Mouse (Mus musculus): ENCODE results near the gene Slco4c1. TPM values are rescaled to one million over a fixed set of nuclear protein-coding genes. Genes with fewer than 3 reads are reported as not detected.

The Slco4c1 gene
- polyA plus RNA-seq (2014; fragmentation: Nextera tagmentation; extraction: Ambion mirVana): not detected in 2 replicates

DNA sequence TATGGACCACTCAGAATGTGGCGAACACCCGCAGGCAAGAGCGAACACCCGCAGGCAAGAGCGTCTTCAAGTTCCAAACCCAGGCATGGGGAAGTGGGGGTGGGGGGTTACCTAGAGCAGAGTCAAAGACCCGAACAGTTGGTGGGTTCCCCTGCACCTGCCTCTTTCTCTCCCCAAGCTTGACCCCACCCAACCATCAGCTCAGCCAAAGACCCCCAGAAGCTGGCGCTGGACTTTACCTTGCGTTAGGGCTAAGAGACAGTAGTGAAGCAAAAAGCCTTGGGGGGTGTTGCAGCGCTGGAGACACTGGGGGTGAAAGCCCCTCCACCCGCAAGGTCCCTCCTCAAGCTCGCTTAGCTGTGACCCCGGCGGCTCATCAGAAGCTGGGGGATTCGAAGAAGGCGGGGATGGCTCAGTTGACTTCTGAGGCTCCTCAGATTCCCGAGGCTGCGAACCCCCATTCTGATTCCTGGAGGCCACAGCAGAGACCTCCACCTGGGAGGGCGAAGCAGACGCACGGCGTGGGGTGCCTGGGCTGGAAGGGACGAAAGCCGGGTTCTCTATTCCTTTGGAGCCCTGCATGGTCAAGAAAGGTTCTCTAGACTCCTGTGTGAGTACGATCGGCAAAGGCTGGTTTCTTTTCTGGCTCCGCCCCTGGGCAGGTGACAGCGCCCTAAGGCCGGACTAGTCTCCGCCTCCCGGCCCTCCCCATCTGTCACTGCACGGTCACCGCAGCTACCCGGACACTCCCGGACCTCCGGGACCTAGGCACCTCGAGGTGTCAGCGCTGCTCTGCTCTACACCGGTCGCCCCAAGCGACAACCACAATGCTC, at the start of gene Slco4c1:
Gene Slco4c1 (minus strand): TSS at position 644 of the 833 bp plus-strand sequence.
- Histone ChIP-seq H3K9me3 (ENCODE audit: control insufficient read depth, low read length) (no peaks in the 10 kb centered on the region), H3K27me3 (ENCODE audit: control insufficient read depth, insufficient read depth, low read length) (no peaks in the 10 kb centered on the region), H3K4me2 (replicated peaks; ENCODE audit: low read depth, low read length) (peak within 1 kb of the TSS; percentile 91), H3K4me3 (ENCODE audit: low read depth, low read length) (peak within 1 kb of the TSS; percentile 43), H3K9ac (ENCODE audit: low read depth, low read length) (peak within 1 kb of the TSS; percentile 20), H3K4me1 (replicated peaks; ENCODE audit: control insufficient read depth, insufficient read depth, low read length) (no peaks in the 10 kb centered on the region), H3K27ac (ENCODE audit: low read depth, low read length) (no peak within 1 kb of the TSS), H3K36me3 (ENCODE audit: control insufficient read depth, insufficient read depth, low read length) (no peaks in the 10 kb centered on the region)
- peak; percentile 78 for ATAC-seq (ENCODE audit: low FRiP score)
- WGBS: 2% methylated on average over 40 of the region's 40 CpGs
- peak; percentile 31 for DNase-seq (ENCODE audit: low spot score)

DNA sequence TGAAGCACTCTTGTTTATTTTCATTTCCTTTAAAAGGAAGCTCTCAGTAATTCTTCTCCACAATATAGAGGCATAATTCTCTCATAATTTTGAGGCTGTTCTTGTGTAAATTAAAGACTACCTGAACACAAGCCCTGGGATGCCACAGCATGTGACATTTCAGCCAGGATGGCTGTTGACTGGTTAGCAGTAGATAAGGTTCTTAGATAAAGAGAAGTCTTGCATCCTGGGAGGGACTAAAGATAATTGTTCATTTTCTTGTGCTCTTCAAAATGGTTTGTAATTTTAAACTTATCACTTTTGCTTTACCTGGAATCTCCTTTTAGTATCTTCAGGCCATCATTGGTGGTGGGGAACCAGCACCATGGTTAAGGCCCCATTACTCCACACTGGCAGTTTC, 45.4 kb upstream of the Slco4c1 start:
- ATAC-seq (ENCODE audit: low FRiP score) (no peak), DNase-seq (ENCODE audit: low spot score) (no peak)
- Histone ChIP-seq H3K36me3 (ENCODE audit: control insufficient read depth, insufficient read depth, low read length) (no peaks in the 10 kb centered on the region), H3K9me3 (ENCODE audit: control insufficient read depth, low read length) (no peaks in the 10 kb centered on the region), H3K27ac (ENCODE audit: low read depth, low read length) (no peak overlapping the region), H3K9ac (ENCODE audit: low read depth, low read length) (no peak overlapping the region), H3K27me3 (ENCODE audit: control insufficient read depth, insufficient read depth, low read length) (no peaks in the 10 kb centered on the region), H3K4me3 (ENCODE audit: low read depth, low read length) (no peak overlapping the region), H3K4me2 (replicated peaks; ENCODE audit: low read depth, low read length) (no peak overlapping the region), H3K4me1 (replicated peaks; ENCODE audit: control insufficient read depth, insufficient read depth, low read length) (no peaks in the 10 kb centered on the region)

DNA sequence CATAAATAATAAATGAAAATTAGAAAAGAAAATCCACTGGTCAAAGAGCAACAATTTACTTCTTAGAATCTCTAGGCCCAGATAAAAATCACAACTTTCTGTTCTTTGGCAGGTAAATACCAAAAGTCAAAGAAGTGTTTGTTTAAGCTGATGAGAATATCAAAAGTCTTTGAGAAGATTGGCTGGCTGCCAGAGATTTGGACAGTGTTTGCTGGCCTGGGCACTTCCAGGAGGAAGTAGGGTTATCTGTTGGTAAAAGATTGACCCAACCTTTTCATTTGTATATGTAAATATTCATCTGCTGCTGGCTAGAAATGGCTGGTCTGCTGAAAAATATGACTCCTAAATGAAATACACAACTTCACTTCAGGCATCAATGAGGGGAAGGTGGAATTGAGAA, 11.8 kb upstream of the Slco4c1 start:
- ATAC-seq (ENCODE audit: low FRiP score) (no peak), DNase-seq (ENCODE audit: low spot score) (no peak)
- H3K4me1 ChIP-seq (replicated peaks; ENCODE audit: control insufficient read depth, insufficient read depth, low read length): no peaks in the 10 kb centered on the region
- H3K9me3 ChIP-seq (ENCODE audit: control insufficient read depth, low read length): no peaks in the 10 kb centered on the region
- no peak overlapping the region for H3K27ac ChIP-seq (ENCODE audit: low read depth, low read length)
- no peak overlapping the region for H3K9ac ChIP-seq (ENCODE audit: low read depth, low read length)
- no peak overlapping the region for H3K4me2 ChIP-seq (replicated peaks; ENCODE audit: low read depth, low read length)
- no peak overlapping the region for H3K4me3 ChIP-seq (ENCODE audit: low read depth, low read length)
- H3K27me3 ChIP-seq (ENCODE audit: control insufficient read depth, insufficient read depth, low read length): no peaks in the 10 kb centered on the region
- no peaks in the 10 kb centered on the region for H3K36me3 ChIP-seq (ENCODE audit: control insufficient read depth, insufficient read depth, low read length)

DNA sequence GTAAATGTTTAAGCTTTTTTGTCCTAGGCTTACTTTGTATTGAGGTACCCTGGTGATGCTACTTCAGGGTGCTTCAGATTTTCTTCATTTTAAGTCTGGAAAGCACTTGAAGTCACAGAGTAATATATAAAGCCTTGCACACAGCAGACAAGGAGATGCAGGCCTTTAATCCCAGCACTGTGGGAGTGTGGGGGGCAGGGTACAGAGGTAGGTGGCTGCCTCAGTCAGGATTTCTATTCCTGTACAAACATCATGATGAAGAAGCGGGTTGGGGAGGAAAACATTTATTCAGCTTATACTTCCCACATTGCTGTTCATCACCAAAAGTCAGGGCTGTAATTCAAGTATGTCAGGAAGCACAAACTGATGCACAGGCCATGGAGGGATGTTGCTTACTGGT, 6.6 kb upstream of the Slco4c1 start:
- Histone ChIP-seq H3K4me1 (replicated peaks; ENCODE audit: control insufficient read depth, insufficient read depth, low read length) (no peaks in the 10 kb centered on the region), H3K27me3 (ENCODE audit: control insufficient read depth, insufficient read depth, low read length) (no peaks in the 10 kb centered on the region), H3K4me2 (replicated peaks; ENCODE audit: low read depth, low read length) (no peak overlapping the region), H3K4me3 (ENCODE audit: low read depth, low read length) (no peak overlapping the region), H3K27ac (ENCODE audit: low read depth, low read length) (no peak overlapping the region), H3K36me3 (ENCODE audit: control insufficient read depth, insufficient read depth, low read length) (no peaks in the 10 kb centered on the region), H3K9me3 (ENCODE audit: control insufficient read depth, low read length) (no peaks in the 10 kb centered on the region), H3K9ac (ENCODE audit: low read depth, low read length) (no peak overlapping the region)
- ATAC-seq (ENCODE audit: low FRiP score) (no peak), DNase-seq (ENCODE audit: low spot score) (no peak)
- WGBS: 90% methylated on average over 1 of the region's 1 CpGs

- DNase-seq (ENCODE audit: low spot score) (no peak), ATAC-seq (ENCODE audit: low FRiP score) (no peak)
- Histone ChIP-seq H3K9ac (ENCODE audit: low read depth, low read length) (no peak overlapping the region), H3K36me3 (ENCODE audit: control insufficient read depth, insufficient read depth, low read length) (no peaks in the 10 kb centered on the region), H3K27me3 (ENCODE audit: control insufficient read depth, insufficient read depth, low read length) (no peaks in the 10 kb centered on the region), H3K27ac (ENCODE audit: low read depth, low read length) (no peak overlapping the region), H3K4me3 (ENCODE audit: low read depth, low read length) (no peak overlapping the region), H3K4me2 (replicated peaks; ENCODE audit: low read depth, low read length) (no peak overlapping the region), H3K4me1 (replicated peaks; ENCODE audit: control insufficient read depth, insufficient read depth, low read length) (no peaks in the 10 kb centered on the region), H3K9me3 (ENCODE audit: control insufficient read depth, low read length) (no peaks in the 10 kb centered on the region)
- WGBS: 60% methylated on average over 1 of the region's 1 CpGs
Observed at GRCm38 (mm10) chr1:96876076-96876475, 4.1 kb upstream of the Slco4c1 start.

GRCm38 (mm10) chr1:96874636-96875035, 2.7 kb upstream of the Slco4c1 start:
- ATAC-seq (ENCODE audit: low FRiP score) (no peak), DNase-seq (ENCODE audit: low spot score) (no peak)
- H3K9ac ChIP-seq (ENCODE audit: low read depth, low read length): no peak overlapping the region
- WGBS: 50% methylated on average over 1 of the region's 1 CpGs
- H3K27ac ChIP-seq (ENCODE audit: low read depth, low read length): no peak overlapping the region
- H3K4me2 ChIP-seq (replicated peaks; ENCODE audit: low read depth, low read length): no peak overlapping the region
- H3K4me3 ChIP-seq (ENCODE audit: low read depth, low read length): no peak overlapping the region
- H3K27me3 ChIP-seq (ENCODE audit: control insufficient read depth, insufficient read depth, low read length): no peaks in the 10 kb centered on the region
- no peaks in the 10 kb centered on the region for H3K36me3 ChIP-seq (ENCODE audit: control insufficient read depth, insufficient read depth, low read length)
- no peaks in the 10 kb centered on the region for H3K9me3 ChIP-seq (ENCODE audit: control insufficient read depth, low read length)
- H3K4me1 ChIP-seq (replicated peaks; ENCODE audit: control insufficient read depth, insufficient read depth, low read length): no peaks in the 10 kb centered on the region

DNA sequence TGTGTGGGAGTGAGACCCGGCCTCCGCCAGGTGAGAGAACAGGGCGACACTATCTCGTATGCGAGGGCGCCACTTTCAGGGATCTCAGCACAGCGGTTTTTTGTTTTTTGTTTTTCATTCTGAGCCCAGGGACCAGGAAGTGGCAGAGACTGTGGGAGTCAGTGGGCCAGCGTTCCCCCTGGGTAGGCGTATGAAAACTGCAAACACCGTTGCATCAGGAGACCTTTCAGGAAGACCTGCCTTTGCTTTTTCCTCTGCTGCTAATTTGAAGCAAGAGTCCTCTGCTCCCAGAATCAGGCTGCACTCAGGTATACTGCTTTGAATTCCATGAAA, 356 bp upstream of the Slco4c1 start:
- Histone ChIP-seq H3K4me1 (replicated peaks; ENCODE audit: control insufficient read depth, insufficient read depth, low read length) (no peaks in the 10 kb centered on the region), H3K36me3 (ENCODE audit: control insufficient read depth, insufficient read depth, low read length) (no peaks in the 10 kb centered on the region), H3K4me3 (ENCODE audit: low read depth, low read length) (peak overlapping the region; percentile 43), H3K27me3 (ENCODE audit: control insufficient read depth, insufficient read depth, low read length) (no peaks in the 10 kb centered on the region), H3K4me2 (replicated peaks; ENCODE audit: low read depth, low read length) (peak overlapping the region; percentile 91), H3K9me3 (ENCODE audit: control insufficient read depth, low read length) (no peaks in the 10 kb centered on the region), H3K27ac (ENCODE audit: low read depth, low read length) (no peak overlapping the region), H3K9ac (ENCODE audit: low read depth, low read length) (peak overlapping the region; percentile 20)
- no peak for DNase-seq (ENCODE audit: low spot score)
- 7% methylated on average over 10 of the region's 10 CpGs for WGBS
- ATAC-seq (ENCODE audit: low FRiP score): no peak

DNA sequence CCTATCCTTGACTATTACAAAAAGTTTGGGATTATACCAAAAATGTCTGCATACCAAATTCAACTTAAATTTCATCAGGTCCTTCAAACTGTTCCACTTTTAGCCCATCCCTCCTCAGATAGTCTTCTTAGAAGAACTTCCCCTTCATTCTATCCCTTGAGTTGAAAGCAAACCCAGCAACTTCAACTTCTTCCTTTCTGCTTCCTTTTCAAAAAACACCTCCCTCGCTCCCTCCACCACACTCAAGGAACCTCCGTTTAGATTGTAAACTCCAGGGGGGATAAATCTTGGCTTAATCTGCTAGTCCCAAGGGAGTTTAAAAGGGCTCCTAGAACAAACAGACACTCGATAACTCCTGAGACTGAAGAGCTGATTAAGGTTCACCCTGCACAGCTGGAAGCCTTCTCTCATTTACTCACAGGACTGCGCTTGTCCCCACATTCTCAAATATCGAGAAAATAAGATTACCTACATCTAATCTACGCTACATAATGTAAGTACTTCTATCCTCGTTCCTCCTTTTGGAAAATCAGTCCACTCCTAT, 1.1 kb downstream of the Slco4c1 start:
- Histone ChIP-seq H3K36me3 (ENCODE audit: control insufficient read depth, insufficient read depth, low read length) (no peaks in the 10 kb centered on the region), H3K27ac (ENCODE audit: low read depth, low read length) (no peak overlapping the region), H3K4me3 (ENCODE audit: low read depth, low read length) (no peak overlapping the region), H3K9me3 (ENCODE audit: control insufficient read depth, low read length) (no peaks in the 10 kb centered on the region), H3K4me1 (replicated peaks; ENCODE audit: control insufficient read depth, insufficient read depth, low read length) (no peaks in the 10 kb centered on the region), H3K27me3 (ENCODE audit: control insufficient read depth, insufficient read depth, low read length) (no peaks in the 10 kb centered on the region), H3K9ac (ENCODE audit: low read depth, low read length) (no peak overlapping the region), H3K4me2 (replicated peaks; ENCODE audit: low read depth, low read length) (no peak overlapping the region)
- peak; percentile 6 for DNase-seq (ENCODE audit: low spot score)
- 8% methylated on average over 7 of the region's 7 CpGs for WGBS
- no peak for ATAC-seq (ENCODE audit: low FRiP score)

- DNase-seq (ENCODE audit: low spot score) (no peak), ATAC-seq (ENCODE audit: low FRiP score) (no peak)
- H3K9ac ChIP-seq (ENCODE audit: low read depth, low read length): no peak overlapping the region
- no peaks in the 10 kb centered on the region for H3K4me1 ChIP-seq (replicated peaks; ENCODE audit: control insufficient read depth, insufficient read depth, low read length)
- H3K36me3 ChIP-seq (ENCODE audit: control insufficient read depth, insufficient read depth, low read length): no peaks in the 10 kb centered on the region
- H3K9me3 ChIP-seq (ENCODE audit: control insufficient read depth, low read length): no peaks in the 10 kb centered on the region
- H3K27ac ChIP-seq (ENCODE audit: low read depth, low read length): no peak overlapping the region
- H3K4me2 ChIP-seq (replicated peaks; ENCODE audit: low read depth, low read length): no peak overlapping the region
- 94% methylated on average over 1 of the region's 1 CpGs for WGBS
- no peak overlapping the region for H3K4me3 ChIP-seq (ENCODE audit: low read depth, low read length)
- no peaks in the 10 kb centered on the region for H3K27me3 ChIP-seq (ENCODE audit: control insufficient read depth, insufficient read depth, low read length)
Observed at GRCm38 (mm10) chr1:96868722-96869121, 3.2 kb downstream of the Slco4c1 start.
